Mouse (Mus musculus) liver, embryonic 13.5 days (tissue): ENCODE measurements at regions not wholly inside any gene's neighbourhood (a gene's known extent, or its start where the extent isn't known, plus 50 kb on each side); places are given as distances from the start of the nearest gene placed in this dataset.

Experiments used
- ATAC-seq: fragments of 200-750 bp; cut with Nextera tagmentation; 2 replicates; pipeline ENCODE4 v1.8.0; 2017; ENCODE audit warnings: low read depth, mild to moderate bottlenecking, moderate number of reproducible peaks, moderate library complexity
- DNase-seq: peaks from one replicate; pipeline ENCODE4 v3.0.0; 2022
- H3K27ac ChIP-seq: fragments of 300-500 bp; sonication (generic); 2 replicates; pipeline ENCODE4 v1.5.1; 2015; ENCODE audit warnings: moderate library complexity, mild to moderate bottlenecking, inconsistent platforms
- H3K27me3 ChIP-seq: fragments of 300-500 bp; sonication (generic); 2 replicates; pipeline ENCODE4 v1.6.1; 2015; ENCODE audit warnings: mild to moderate bottlenecking, inconsistent platforms
- H3K36me3 ChIP-seq: fragments of 300-500 bp; sonication (generic); 2 replicates; pipeline ENCODE4 v1.6.1; 2015; ENCODE audit warnings: mild to moderate bottlenecking, inconsistent platforms
- H3K4me1 ChIP-seq: fragments of 300-500 bp; sonication (generic); replicated peaks from 2 replicates; pipeline ENCODE4 v1.6.1; 2015; ENCODE audit warnings: inconsistent platforms
- H3K4me2 ChIP-seq: fragments of 300-500 bp; sonication (generic); 2 replicates; pipeline ENCODE4 v1.6.1; 2015; ENCODE audit warnings: inconsistent platforms, mild to moderate bottlenecking, moderate library complexity
- H3K4me3 ChIP-seq: fragments of 300-500 bp; sonication (generic); replicated peaks from 2 replicates; pipeline ENCODE4 v1.5.1; 2015; ENCODE audit warnings: mild to moderate bottlenecking, inconsistent platforms
- H3K9ac ChIP-seq: fragments of 300-500 bp; sonication (generic); 2 replicates; pipeline ENCODE4 v1.6.1; 2015; ENCODE audit warnings: mild to moderate bottlenecking, inconsistent platforms
- H3K9me3 ChIP-seq: fragments of 300-500 bp; sonication (generic); replicated peaks from 2 replicates; pipeline ENCODE4 v1.6.1; 2016; ENCODE audit warnings: inconsistent platforms
- WGBS: fragments of 180-500 bp; shearing (Covaris S2); methylation state at CpG from one replicate; pipeline ENCODE4 v1.1.7; 2015; ENCODE audit not compliant: insufficient replicate concordance; 5-methylcytosine and 5-hydroxymethylcytosine counted together

DNA sequence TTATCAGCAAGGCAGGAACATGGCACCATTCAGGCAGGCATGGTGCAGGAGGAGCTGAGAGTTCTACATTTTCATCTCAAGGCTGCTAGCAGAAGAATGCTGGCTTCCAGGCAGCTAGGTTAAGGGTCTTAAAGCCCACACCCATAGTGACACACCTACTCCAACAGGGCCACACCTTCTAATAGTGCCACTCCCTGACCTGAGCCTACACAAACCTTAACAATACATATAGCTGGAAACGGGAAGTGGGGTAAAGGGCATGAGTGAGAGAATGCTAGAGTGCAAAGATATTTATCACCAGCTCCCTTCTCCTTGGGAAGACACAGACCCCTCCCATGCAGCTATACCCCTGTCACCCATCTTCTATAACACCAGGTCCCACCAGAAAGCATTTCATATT is 230.6 kb downstream of the Irx1 start:
- 63% methylated on average over 1 of the region's 1 CpGs for WGBS
- H3K27ac ChIP-seq, result no peak overlapping the region
- H3K36me3 ChIP-seq, result no peaks in the 10 kb centered on the region
- H3K4me2 ChIP-seq, result no peak overlapping the region
- DNase-seq, result no peak
- no peaks in the 10 kb centered on the region for H3K4me1 ChIP-seq
- no peaks in the 10 kb centered on the region for H3K27me3 ChIP-seq
- H3K4me3 ChIP-seq, result no peak overlapping the region
- H3K9ac ChIP-seq, result no peak overlapping the region
- no peak for ATAC-seq
- no peaks in the 10 kb centered on the region for H3K9me3 ChIP-seq

DNA sequence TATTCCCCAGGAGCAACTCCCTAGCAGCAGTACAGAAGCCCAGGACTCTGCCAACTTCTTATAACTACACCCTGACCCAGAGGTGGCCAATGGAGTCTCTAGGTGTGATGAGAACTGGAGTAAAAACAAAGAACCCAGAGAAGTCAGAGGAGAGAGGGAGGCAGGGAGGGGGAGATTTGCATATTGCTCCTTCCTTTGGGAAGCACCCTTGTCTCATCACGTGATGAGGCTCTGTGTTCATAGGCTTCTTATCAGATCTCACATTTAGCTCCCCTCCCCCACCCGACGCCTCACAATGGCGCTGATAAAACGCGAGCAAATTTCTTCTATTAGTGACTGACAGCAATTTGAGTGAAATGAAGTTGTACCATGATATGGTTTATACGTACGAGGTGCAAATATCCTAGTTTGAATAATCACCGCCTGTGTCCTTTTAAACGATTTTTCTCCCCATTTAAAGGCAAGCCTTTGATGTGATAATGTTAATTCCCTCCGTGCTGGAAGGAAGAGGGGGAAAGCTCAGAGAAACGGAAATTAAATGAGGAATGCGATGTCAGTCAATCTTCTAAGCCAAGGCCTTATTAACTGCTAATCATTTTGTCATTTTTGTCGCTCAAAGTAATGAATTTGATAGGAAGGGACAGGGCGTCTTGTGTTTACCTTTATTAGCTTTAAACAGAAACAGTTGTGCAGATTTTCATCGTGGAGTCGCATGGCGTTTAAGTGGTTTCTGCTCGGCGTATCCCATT is 273.3 kb downstream of the Irx1 start:
- no peak for DNase-seq
- Histone ChIP-seq H3K9ac (no peak overlapping the region), H3K9me3 (no peaks in the 10 kb centered on the region), H3K4me2 (no peak overlapping the region), H3K27me3 (no peaks in the 10 kb centered on the region), H3K36me3 (no peaks in the 10 kb centered on the region), H3K4me1 (no peaks in the 10 kb centered on the region), H3K4me3 (no peak overlapping the region), H3K27ac (no peak overlapping the region)
- WGBS, result 25% methylated on average over 20 of the region's 20 CpGs
- ATAC-seq, result no peak

DNA sequence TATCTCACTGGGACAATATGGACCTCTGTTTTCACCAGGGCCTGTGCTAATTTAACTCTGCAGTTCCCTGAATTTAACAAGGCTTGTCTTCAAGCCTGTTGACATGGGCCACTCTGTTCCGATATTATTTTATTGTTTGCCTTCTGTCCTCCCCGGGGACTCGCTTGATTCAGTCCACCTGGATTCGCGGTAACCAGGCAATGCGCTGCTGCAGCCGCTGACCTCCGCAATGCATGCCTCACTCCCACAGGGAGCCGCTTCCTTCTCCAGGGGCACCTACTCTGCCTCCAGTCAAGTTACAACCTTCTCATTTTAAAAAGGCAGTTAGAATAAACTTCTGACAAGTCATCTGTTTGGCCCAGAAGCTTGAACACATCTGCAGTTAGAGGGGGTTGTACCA is 274.3 kb downstream of the Irx1 start:
- H3K4me2 ChIP-seq, result no peak overlapping the region
- no peak overlapping the region for H3K4me3 ChIP-seq
- ATAC-seq (no peak), DNase-seq (no peak)
- no peak overlapping the region for H3K9ac ChIP-seq
- H3K4me1 ChIP-seq, result no peaks in the 10 kb centered on the region
- no peaks in the 10 kb centered on the region for H3K9me3 ChIP-seq
- WGBS, result 52% methylated on average over 9 of the region's 9 CpGs
- no peak overlapping the region for H3K27ac ChIP-seq
- H3K27me3 ChIP-seq, result no peaks in the 10 kb centered on the region
- H3K36me3 ChIP-seq, result no peaks in the 10 kb centered on the region

DNA sequence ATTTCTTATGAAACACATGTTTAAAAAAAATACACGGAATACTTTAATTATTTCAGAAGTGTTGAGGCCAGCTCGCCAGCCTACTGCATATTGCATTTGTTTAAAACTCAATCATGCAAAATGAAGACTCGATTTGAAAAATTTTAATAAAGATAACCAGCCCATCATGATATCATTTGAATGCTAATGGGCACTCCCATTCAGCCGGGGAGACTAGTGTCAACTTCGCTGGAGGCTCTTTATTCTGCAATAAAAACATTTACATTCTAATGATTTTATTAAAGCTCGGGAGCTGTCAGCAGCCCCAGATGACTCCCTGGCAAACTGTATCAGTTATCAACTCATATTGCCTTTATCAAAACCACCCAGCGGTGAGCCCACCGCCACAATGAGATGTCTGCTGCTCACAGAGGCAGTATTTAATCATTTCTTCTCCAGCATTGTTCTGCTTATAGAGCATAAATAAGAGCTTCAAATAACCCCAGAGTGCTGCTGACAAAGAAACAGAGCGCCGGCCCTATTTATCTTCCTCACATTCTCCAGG is 287.4 kb downstream of the Irx1 start:
- 61% methylated on average over 10 of the region's 10 CpGs for WGBS
- no peaks in the 10 kb centered on the region for H3K4me1 ChIP-seq
- no peak for ATAC-seq
- H3K4me2 ChIP-seq, result no peak overlapping the region
- H3K27ac ChIP-seq, result no peak overlapping the region
- no peak overlapping the region for H3K9ac ChIP-seq
- H3K27me3 ChIP-seq, result no peaks in the 10 kb centered on the region
- H3K9me3 ChIP-seq, result no peaks in the 10 kb centered on the region
- H3K4me3 ChIP-seq, result no peak overlapping the region
- no peak for DNase-seq
- no peaks in the 10 kb centered on the region for H3K36me3 ChIP-seq

DNA sequence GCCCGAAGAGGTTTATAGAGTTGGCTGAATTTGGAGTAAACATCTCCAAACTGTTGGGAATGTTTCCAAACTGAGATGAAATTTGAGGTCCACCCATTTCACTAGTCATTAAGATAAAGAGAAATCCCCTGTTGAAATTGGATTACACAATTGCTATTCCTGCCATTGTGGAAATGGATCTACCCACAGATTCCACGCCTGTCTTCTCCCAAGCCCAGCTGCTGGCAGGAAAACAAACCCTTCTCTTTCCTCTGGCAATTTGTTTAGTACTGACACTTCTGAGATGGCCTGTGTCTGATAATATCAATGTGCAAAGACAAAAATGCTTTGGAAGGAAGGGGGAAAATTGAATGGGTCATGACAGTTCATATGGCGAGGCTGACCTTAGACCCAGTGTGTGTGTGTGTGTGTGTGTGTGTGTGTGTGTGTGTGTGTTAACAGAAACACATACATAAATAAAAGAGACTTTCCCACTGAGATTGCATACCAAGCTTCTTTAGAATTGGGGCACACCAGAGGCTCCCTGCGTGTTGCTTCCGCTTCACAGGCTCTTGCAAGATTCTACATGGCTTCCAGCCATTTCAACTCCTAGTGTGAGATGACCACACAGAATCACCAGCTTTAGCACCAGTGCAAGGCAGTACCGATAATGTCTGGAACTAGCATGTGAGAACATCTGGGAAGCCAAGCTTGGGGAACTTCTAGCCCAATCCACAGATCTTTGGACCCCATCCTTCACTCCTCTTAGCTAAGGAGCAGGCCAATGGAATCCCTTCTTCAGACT is 293.4 kb downstream of the Irx1 start:
- ATAC-seq, result no peak
- no peak overlapping the region for H3K27ac ChIP-seq
- no peaks in the 10 kb centered on the region for H3K27me3 ChIP-seq
- H3K4me1 ChIP-seq, result no peaks in the 10 kb centered on the region
- H3K9me3 ChIP-seq, result no peaks in the 10 kb centered on the region
- no peak overlapping the region for H3K4me3 ChIP-seq
- H3K36me3 ChIP-seq, result no peaks in the 10 kb centered on the region
- WGBS, result 54% methylated on average over 6 of the region's 6 CpGs
- no peak overlapping the region for H3K4me2 ChIP-seq
- H3K9ac ChIP-seq, result no peak overlapping the region
- no peak for DNase-seq

DNA sequence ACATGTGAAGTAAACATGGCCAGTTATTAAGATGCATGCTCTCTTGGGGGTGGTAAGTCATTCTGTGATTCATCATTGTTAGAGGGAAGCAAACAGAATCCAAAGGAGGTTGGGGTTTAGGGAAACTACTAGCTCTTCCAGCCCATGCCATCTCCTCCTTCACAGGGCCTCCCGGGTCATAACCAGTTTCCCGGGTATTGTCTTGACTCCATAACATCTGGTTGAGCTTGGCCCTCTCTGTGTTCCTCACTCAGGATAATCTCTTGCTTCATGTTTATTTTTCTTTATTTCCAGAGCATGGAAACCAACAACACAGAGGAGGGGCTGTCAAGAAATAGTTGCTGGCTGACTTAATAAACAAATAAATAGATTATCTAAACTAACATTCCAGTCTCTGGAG is 295.3 kb downstream of the Irx1 start:
- no peak overlapping the region for H3K9ac ChIP-seq
- no peak overlapping the region for H3K4me2 ChIP-seq
- DNase-seq (no peak), ATAC-seq (no peak)
- no peaks in the 10 kb centered on the region for H3K9me3 ChIP-seq
- no peak overlapping the region for H3K4me3 ChIP-seq
- no peaks in the 10 kb centered on the region for H3K36me3 ChIP-seq
- no peaks in the 10 kb centered on the region for H3K27me3 ChIP-seq
- WGBS, result 56% methylated on average over 2 of the region's 2 CpGs
- no peaks in the 10 kb centered on the region for H3K4me1 ChIP-seq
- no peak overlapping the region for H3K27ac ChIP-seq

DNA sequence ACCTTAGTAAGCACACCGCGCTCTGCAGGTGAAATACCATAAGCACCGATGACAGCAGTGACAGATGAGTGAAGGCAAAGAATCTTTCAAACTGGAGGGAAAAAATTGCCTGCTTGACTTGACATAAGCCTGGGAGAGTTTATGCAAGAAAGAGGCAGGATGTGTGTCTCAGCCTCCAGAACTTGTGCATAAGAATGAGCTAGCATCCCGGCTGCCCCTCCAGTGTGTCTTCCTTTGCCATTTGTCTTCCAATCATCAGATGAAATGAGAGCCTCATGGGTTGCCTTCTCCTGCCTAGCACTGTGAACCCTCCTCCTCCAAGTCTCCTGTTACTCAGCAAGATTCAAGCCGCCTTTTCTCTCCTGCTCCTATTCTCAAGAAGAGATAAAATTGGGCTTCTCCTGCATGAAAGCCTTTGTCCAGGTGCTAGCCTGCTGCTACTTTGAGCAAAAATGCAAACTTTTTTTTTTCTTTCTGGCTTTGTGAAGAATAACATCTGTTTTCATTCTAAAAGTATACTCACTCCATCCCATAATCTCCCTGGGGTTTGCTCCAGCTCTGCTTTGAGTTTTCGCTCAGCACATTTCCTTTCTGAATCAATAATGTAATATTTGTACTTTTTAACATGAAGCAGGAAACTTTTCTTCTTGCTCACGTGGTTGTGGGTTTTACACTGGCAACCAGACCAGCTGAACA is 298.2 kb downstream of the Irx1 start:
- Histone ChIP-seq H3K36me3 (no peaks in the 10 kb centered on the region), H3K27ac (no peak overlapping the region), H3K27me3 (no peaks in the 10 kb centered on the region), H3K4me2 (no peak overlapping the region), H3K4me3 (no peak overlapping the region), H3K9me3 (no peaks in the 10 kb centered on the region), H3K9ac (no peak overlapping the region), H3K4me1 (no peaks in the 10 kb centered on the region)
- 63% methylated on average over 7 of the region's 7 CpGs for WGBS
- DNase-seq (no peak), ATAC-seq (no peak)

DNA sequence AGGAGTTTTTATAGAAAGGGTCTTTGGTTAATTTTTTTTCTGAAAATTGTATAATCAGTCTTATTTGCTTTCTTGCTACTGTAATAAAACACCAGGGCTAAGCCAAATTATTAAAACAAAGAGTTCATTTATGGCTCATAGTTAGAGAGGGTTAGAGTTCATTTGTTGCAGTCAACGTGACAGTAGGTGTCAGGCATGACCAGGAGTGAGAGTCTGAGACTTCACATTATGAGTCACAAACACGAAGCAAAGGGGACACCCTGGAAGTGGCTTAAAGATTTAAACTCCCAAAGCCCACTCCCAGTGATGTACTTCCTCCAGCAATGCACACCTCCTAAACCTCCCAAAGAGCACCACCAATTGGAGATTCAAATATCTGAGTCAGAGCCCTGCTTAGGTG is 305.6 kb downstream of the Irx1 start:
- H3K27me3 ChIP-seq, result no peaks in the 10 kb centered on the region
- 39% methylated on average over 2 of the region's 2 CpGs for whole genome bisulfite sequencing
- ATAC-seq, result no peak

DNA sequence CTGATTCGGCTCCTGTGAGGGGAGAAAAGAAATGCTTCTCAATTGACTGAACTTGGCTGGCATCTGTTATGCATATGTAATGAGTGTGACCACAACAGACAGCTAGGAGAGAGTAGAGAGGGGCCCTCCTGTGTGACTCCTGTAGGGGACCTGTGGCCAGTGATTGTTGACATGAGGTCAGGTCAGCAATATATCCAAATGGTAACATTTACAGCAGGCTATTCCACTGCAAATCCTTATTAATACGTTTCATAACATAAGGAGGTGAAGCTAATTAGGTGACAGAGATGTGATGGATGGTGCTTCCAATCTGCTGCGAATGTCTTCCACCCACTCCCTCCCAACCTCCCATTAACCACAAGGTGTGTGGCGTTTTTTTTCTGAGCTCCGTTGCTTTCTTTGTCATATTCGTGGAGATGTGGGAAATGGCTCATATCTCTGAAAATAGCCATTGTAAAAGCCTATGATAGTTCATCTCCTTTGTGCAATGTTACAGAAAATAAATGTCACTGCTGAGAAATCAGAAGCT is 309.5 kb downstream of the Irx1 start:
- ATAC-seq (no peak), DNase-seq (no peak)
- Histone ChIP-seq H3K9ac (no peak overlapping the region), H3K27ac (no peak overlapping the region), H3K27me3 (no peaks in the 10 kb centered on the region), H3K4me2 (no peak overlapping the region), H3K4me3 (no peak overlapping the region), H3K36me3 (no peaks in the 10 kb centered on the region), H3K9me3 (no peaks in the 10 kb centered on the region), H3K4me1 (no peaks in the 10 kb centered on the region)
- 51% methylated on average over 6 of the region's 6 CpGs for WGBS

More for the DNA sequence above, 305.6 kb downstream of the Irx1 start:
- no peak overlapping the region for H3K4me3 ChIP-seq
- H3K27ac ChIP-seq, result no peak overlapping the region
- DNase-seq, result no peak
- H3K9me3 ChIP-seq, result no peaks in the 10 kb centered on the region
- no peak overlapping the region for H3K9ac ChIP-seq
- H3K36me3 ChIP-seq, result no peaks in the 10 kb centered on the region
- H3K4me2 ChIP-seq, result no peak overlapping the region
- no peaks in the 10 kb centered on the region for H3K4me1 ChIP-seq

DNA sequence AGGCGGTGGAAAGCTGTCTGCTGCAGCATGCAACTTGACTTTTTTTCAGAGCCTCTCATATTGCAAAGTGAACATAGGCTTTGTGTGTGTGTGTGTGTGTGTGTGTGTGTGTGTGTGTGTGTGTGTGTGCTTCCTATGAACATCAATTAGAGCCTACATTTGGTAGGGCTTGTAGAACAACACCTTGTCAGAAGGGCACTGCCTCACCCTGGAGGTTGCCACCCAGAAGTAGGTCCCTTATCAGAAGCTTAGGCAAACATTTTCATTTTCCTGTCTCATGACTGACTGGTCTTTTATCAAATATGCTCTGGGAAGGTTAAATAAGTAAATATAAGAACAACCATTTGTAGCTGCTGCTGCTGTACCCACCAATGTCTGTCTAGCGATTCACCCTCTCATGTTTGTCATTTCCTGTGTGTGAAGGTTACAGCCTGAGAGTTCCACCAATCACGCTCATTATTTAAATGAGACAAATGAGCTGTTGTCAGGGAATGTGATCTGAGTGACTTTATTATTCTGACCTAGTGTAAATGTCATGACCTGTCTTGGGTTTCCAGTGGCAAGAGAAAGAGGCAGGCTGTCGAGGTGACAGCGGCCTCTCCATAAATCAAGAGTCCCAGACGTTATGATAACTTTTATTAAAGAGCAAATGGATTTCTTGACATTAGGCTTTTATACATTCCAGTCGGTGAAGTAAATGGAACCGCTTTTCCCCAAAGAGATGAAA is 310.1 kb downstream of the Irx1 start:
- no peaks in the 10 kb centered on the region for H3K36me3 ChIP-seq
- H3K4me2 ChIP-seq, result no peak overlapping the region
- H3K27me3 ChIP-seq, result no peaks in the 10 kb centered on the region
- DNase-seq, result no peak
- 57% methylated on average over 8 of the region's 8 CpGs for WGBS
- H3K4me3 ChIP-seq, result no peak overlapping the region
- H3K4me1 ChIP-seq, result no peaks in the 10 kb centered on the region
- no peak overlapping the region for H3K9ac ChIP-seq
- H3K27ac ChIP-seq, result no peak overlapping the region
- no peak for ATAC-seq
- H3K9me3 ChIP-seq, result no peaks in the 10 kb centered on the region

DNA sequence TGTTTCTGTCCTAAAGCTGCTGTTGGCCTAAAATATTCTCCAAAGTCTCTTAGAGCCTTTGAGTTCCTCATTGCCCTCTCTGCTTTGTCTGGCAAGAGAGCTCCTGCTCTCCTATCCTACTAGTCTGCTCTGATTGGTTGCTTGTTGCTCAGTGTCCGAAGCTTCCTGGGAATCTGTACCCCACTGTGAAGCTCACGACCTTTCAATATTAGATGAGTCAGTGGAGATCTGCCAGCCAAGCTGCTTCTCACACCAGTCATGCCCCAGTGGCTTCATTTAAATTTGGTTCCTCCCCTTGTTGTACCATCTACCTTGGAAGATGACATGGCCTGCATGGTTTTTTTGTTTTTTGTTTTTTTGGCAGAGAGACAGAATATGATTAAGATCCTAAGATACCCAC is 313.6 kb downstream of the Irx1 start:
- Histone ChIP-seq H3K4me2 (no peak overlapping the region), H3K27me3 (no peaks in the 10 kb centered on the region), H3K9me3 (no peaks in the 10 kb centered on the region), H3K36me3 (no peaks in the 10 kb centered on the region), H3K4me3 (no peak overlapping the region), H3K9ac (no peak overlapping the region), H3K27ac (no peak overlapping the region), H3K4me1 (no peaks in the 10 kb centered on the region)
- DNase-seq, result no peak
- no peak for ATAC-seq
- WGBS, result 25% methylated on average over 2 of the region's 2 CpGs
